Mouse (Mus musculus): ENCODE measurements around the gene Camk1g. TPM values are rescaled to one million over a fixed set of nuclear protein-coding genes. Genes with fewer than 3 reads are reported as not detected.

Camk1g gene
- total and polyA plus RNA-seq, 3 experiments, result 0.16 to 2.8 TPM; not detected in 1

DNA sequence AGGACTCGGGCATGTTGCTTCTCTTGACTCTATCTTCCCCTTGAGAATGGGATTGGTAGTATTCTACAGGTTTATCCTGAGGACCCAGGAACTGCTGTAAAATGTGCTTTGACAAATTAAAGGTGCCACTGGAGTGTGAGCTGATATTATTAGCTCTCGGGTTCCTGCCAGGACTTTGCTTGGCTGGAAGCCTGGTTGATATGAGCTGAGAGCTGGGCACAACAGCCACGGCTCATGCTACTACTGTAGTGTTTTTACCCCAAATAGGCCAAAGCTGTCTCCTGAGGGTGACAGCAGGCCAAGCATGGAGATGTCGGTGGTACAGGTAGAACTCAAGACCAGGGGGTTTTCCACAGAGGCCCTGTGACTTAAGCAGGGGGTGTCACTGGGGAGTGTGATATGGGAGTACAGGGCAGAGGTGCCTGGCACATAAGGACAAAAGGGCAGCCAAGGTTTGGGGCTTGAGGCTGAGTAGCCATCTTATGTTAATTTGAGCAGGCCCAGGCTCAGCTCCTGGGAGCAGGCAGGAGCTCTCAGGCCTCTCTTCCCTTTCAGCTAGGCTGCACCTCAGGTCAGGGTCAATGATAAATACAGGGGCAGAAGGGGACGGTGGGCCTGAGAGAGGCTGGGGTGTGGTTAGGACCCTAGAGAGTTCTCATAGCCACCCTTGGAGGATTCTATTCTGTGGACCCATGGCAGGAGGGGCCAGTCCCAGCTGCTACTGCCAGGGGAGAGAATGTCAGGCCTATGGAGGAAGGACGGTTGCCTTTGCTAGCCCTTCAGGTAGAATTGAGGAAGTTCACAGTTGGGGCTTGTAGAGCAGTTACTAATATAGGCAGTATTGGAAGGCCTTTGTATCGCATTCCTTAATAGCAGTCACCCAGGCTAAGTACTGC lies 33.7 kb downstream of the Camk1g start:
- H3K27ac ChIP-seq, result peak overlapping the region; percentile 85
- intact Hi-C loops (cut with DNase I), result no loop called here
- peaks cover 5% of the 10 kb centered on the region for H3K4me1 ChIP-seq (ENCODE audit: control insufficient read depth, insufficient read depth, low read length)
- no peak overlapping the region for H3K9ac ChIP-seq (ENCODE audit: low read depth, low read length)
- DNase-seq, result peak; percentile 58 to 81
- no peaks in the 10 kb centered on the region for H3K27me3 ChIP-seq (ENCODE audit: control insufficient read depth, insufficient read depth, low read length)
- H3K79me2 ChIP-seq (replicated peaks; ENCODE audit: control insufficient read depth, insufficient read depth, low read length), result no peaks in the 10 kb centered on the region
- no peak overlapping the region for H3K4me3 ChIP-seq
- TF ChIP-seq EP300 (IDR thresholded peaks at IDR 0.05; ENCODE audit: insufficient read depth, low read depth, low read length), result peak; percentile 41; the same call in 1 of the 2 replicates
- no peak for TF ChIP-seq CTCF (IDR thresholded peaks at IDR 0.05)
- 0 out of 2 replicates have a peak, but pooled peaks have one; percentile 32 for TF ChIP-seq POLR2A (IDR thresholded peaks at IDR 0.05; ENCODE audit: insufficient read depth, low read depth, low read length)
- H3K36me3 ChIP-seq (ENCODE audit: control insufficient read depth, insufficient read depth, low read length), result no peaks in the 10 kb centered on the region
- 55% methylated on average over 7 of the region's 7 CpGs for WGBS

GRCm38 (mm10) chr1:193334546-193334945 lies 35.6 kb downstream of the Camk1g start:
- 60% methylated on average over 6 of the region's 6 CpGs for WGBS
- no peaks in the 10 kb centered on the region for H3K79me2 ChIP-seq (replicated peaks; ENCODE audit: control insufficient read depth, insufficient read depth, low read length)
- intact Hi-C loops (cut with DNase I), result no loop called here
- no peaks in the 10 kb centered on the region for H3K27me3 ChIP-seq (ENCODE audit: control insufficient read depth, insufficient read depth, low read length)
- no peak for DNase-seq
- H3K9ac ChIP-seq (ENCODE audit: low read depth, low read length), result no peak overlapping the region
- peak overlapping the region; percentile 85 for H3K27ac ChIP-seq
- H3K4me3 ChIP-seq, result no peak overlapping the region
- TF ChIP-seq EP300 (IDR thresholded peaks at IDR 0.05; ENCODE audit: insufficient read depth, low read depth, low read length), result no peak
- no peak for TF ChIP-seq CTCF (IDR thresholded peaks at IDR 0.05)
- TF ChIP-seq POLR2A (IDR thresholded peaks at IDR 0.05; ENCODE audit: insufficient read depth, low read depth, low read length), result no peak
- no peaks in the 10 kb centered on the region for H3K36me3 ChIP-seq (ENCODE audit: control insufficient read depth, insufficient read depth, low read length)
- H3K4me1 ChIP-seq (ENCODE audit: control insufficient read depth, insufficient read depth, low read length), result peaks cover 5% of the 10 kb centered on the region

- H3K79me2 ChIP-seq (replicated peaks; ENCODE audit: control insufficient read depth, insufficient read depth, low read length), result no peaks in the 10 kb centered on the region
- no peak overlapping the region for H3K4me3 ChIP-seq
- H3K4me1 ChIP-seq (ENCODE audit: control insufficient read depth, insufficient read depth, low read length), result peaks cover 5% of the 10 kb centered on the region
- intact Hi-C loops (cut with DNase I), result no loop called here
- H3K27me3 ChIP-seq (ENCODE audit: control insufficient read depth, insufficient read depth, low read length), result no peaks in the 10 kb centered on the region
- H3K27ac ChIP-seq, result peak overlapping the region; percentile 85
- H3K36me3 ChIP-seq (ENCODE audit: control insufficient read depth, insufficient read depth, low read length), result no peaks in the 10 kb centered on the region
- TF ChIP-seq CTCF (IDR thresholded peaks at IDR 0.05) (no peak), EP300 (IDR thresholded peaks at IDR 0.05; ENCODE audit: insufficient read depth, low read depth, low read length) (no peak), POLR2A (IDR thresholded peaks at IDR 0.05; ENCODE audit: insufficient read depth, low read depth, low read length) (no peak)
- H3K9ac ChIP-seq (ENCODE audit: low read depth, low read length), result no peak overlapping the region
- no peak for DNase-seq
- 63% methylated on average over 3 of the region's 3 CpGs for WGBS
Observed at GRCm38 (mm10) chr1:193333776-193334175, 36.3 kb downstream of the Camk1g start.

- 60% methylated on average over 1 of the region's 1 CpGs for WGBS
- intact Hi-C loops (cut with DNase I), result no loop called here
- H3K79me2 ChIP-seq (replicated peaks; ENCODE audit: control insufficient read depth, insufficient read depth, low read length), result no peaks in the 10 kb centered on the region
- DNase-seq, result peak in 1 of 2 experiments; percentile 47
- H3K27ac ChIP-seq, result peak overlapping the region; percentile 85
- H3K27me3 ChIP-seq (ENCODE audit: control insufficient read depth, insufficient read depth, low read length), result no peaks in the 10 kb centered on the region
- no peaks in the 10 kb centered on the region for H3K36me3 ChIP-seq (ENCODE audit: control insufficient read depth, insufficient read depth, low read length)
- TF ChIP-seq POLR2A (IDR thresholded peaks at IDR 0.05; ENCODE audit: insufficient read depth, low read depth, low read length) (0 out of 2 replicates have a peak, but pooled peaks have one; percentile 38), EP300 (IDR thresholded peaks at IDR 0.05; ENCODE audit: insufficient read depth, low read depth, low read length) (0 out of 2 replicates have a peak, but pooled peaks have one; percentile 32), CTCF (IDR thresholded peaks at IDR 0.05) (peak; percentile 21)
- peaks cover 5% of the 10 kb centered on the region for H3K4me1 ChIP-seq (ENCODE audit: control insufficient read depth, insufficient read depth, low read length)
- H3K4me3 ChIP-seq, result no peak overlapping the region
- H3K9ac ChIP-seq (ENCODE audit: low read depth, low read length), result no peak overlapping the region
Observed at GRCm38 (mm10) chr1:193332671-193333070, 37.4 kb downstream of the Camk1g start.

DNA sequence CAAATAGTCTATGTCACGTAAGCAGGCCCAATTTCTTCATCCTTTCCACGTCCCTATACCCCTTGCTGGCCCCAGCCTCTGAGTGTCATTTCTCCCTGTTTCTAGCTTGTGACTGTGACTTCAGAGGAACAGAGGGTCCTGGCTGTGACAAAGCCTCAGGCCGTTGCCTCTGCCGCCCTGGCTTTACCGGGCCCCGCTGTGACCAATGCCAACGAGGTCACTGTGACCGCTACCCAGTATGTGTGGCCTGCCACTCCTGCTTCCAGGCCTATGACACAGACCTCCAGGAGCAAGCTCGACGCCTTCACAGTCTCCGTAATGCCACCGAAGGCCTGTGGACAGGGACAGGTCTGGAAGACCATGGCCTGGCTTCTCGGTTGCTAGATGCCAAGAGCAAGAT lies 38.1 kb downstream of the Camk1g start:
- Histone ChIP-seq H3K27ac (peak overlapping the region; percentile 85), H3K9ac (ENCODE audit: low read depth, low read length) (no peak overlapping the region), H3K27me3 (ENCODE audit: control insufficient read depth, insufficient read depth, low read length) (no peaks in the 10 kb centered on the region), H3K4me3 (no peak overlapping the region), H3K36me3 (ENCODE audit: control insufficient read depth, insufficient read depth, low read length) (no peaks in the 10 kb centered on the region), H3K79me2 (replicated peaks; ENCODE audit: control insufficient read depth, insufficient read depth, low read length) (no peaks in the 10 kb centered on the region), H3K4me1 (ENCODE audit: control insufficient read depth, insufficient read depth, low read length) (peaks cover 7% of the 10 kb centered on the region)
- 70% methylated on average over 13 of the region's 13 CpGs for WGBS
- peak in 1 of 2 experiments; percentile 55 for DNase-seq
- TF ChIP-seq CTCF (IDR thresholded peaks at IDR 0.05) (no peak), EP300 (IDR thresholded peaks at IDR 0.05; ENCODE audit: insufficient read depth, low read depth, low read length) (0 out of 2 replicates have a peak, but pooled peaks have one; percentile 14)
- intact Hi-C loops (cut with DNase I), result no loop called here

- Histone ChIP-seq H3K79me2 (replicated peaks; ENCODE audit: control insufficient read depth, insufficient read depth, low read length) (no peaks in the 10 kb centered on the region), H3K36me3 (ENCODE audit: control insufficient read depth, insufficient read depth, low read length) (no peaks in the 10 kb centered on the region), H3K4me3 (no peak overlapping the region), H3K27ac (peak overlapping the region; percentile 85), H3K27me3 (ENCODE audit: control insufficient read depth, insufficient read depth, low read length) (no peaks in the 10 kb centered on the region), H3K9ac (ENCODE audit: low read depth, low read length) (no peak overlapping the region), H3K4me1 (ENCODE audit: control insufficient read depth, insufficient read depth, low read length) (peaks cover 9% of the 10 kb centered on the region)
- intact Hi-C loops (cut with DNase I), result no loop called here
- DNase-seq, result no peak
- 67% methylated on average over 7 of the region's 7 CpGs for WGBS
- TF ChIP-seq POLR2A (IDR thresholded peaks at IDR 0.05; ENCODE audit: insufficient read depth, low read depth, low read length) (no peak), EP300 (IDR thresholded peaks at IDR 0.05; ENCODE audit: insufficient read depth, low read depth, low read length) (no peak), CTCF (IDR thresholded peaks at IDR 0.05) (no peak)
Observed at GRCm38 (mm10) chr1:193330626-193331025, 39.5 kb downstream of the Camk1g start.

Data from heart, adult 2 months (tissue).